Mouse (Mus musculus) hindbrain, embryonic 11.5 days (tissue): ENCODE results near the gene Clrn3. TPM values are rescaled to one million over a fixed set of nuclear protein-coding genes. Genes with fewer than 3 reads are reported as not detected.

Source experiments
- ATAC-seq: fragments of 200-750 bp; cut with Nextera tagmentation; 2 replicates; pipeline ENCODE4 v1.8.0; 2017; ENCODE audit warnings: mild to moderate bottlenecking, moderate TSS enrichment, moderate library complexity; ENCODE audit not compliant: low FRiP score
- DNase-seq: peaks from one replicate; pipeline ENCODE4 v3.0.0-alpha.2; 2015; ENCODE audit warnings: low spot score
- H3K27ac ChIP-seq: fragments of 300-500 bp; sonication (generic); 2 replicates; pipeline ENCODE4 v1.5.1; 2014; ENCODE audit warnings: mild to moderate bottlenecking, low read depth, low read length
- H3K27me3 ChIP-seq: fragments of 300-500 bp; sonication (generic); 2 replicates; pipeline ENCODE4 v1.6.1; 2014; ENCODE audit warnings: mild to moderate bottlenecking, low read length, moderate library complexity, mixed read lengths; ENCODE audit not compliant: control insufficient read depth, insufficient read depth
- H3K36me3 ChIP-seq: fragments of 300-500 bp; sonication (generic); 2 replicates; pipeline ENCODE4 v1.6.1; 2014; ENCODE audit warnings: mild to moderate bottlenecking, low read length, moderate library complexity, mixed read lengths; ENCODE audit not compliant: control insufficient read depth, insufficient read depth
- H3K4me1 ChIP-seq: fragments of 300-500 bp; sonication (generic); replicated peaks from 2 replicates; pipeline ENCODE4 v1.6.1; 2014; ENCODE audit warnings: low read length, mixed read lengths; ENCODE audit not compliant: control insufficient read depth, insufficient read depth
- H3K4me2 ChIP-seq: fragments of 300-500 bp; sonication (generic); replicated peaks from 2 replicates; pipeline ENCODE4 v1.6.1; 2014; ENCODE audit warnings: mild to moderate bottlenecking, low read depth, low read length
- H3K4me3 ChIP-seq: fragments of 300-500 bp; sonication (generic); 2 replicates; pipeline ENCODE4 v1.5.1; 2014; ENCODE audit warnings: low read depth, low read length
- H3K9ac ChIP-seq: fragments of 300-500 bp; sonication (generic); 2 replicates; pipeline ENCODE4 v1.6.1; 2014; ENCODE audit warnings: low read depth, low read length
- H3K9me3 ChIP-seq: fragments of 300-500 bp; sonication (generic); 2 replicates; pipeline ENCODE4 v1.6.1; 2016; ENCODE audit warnings: low read length; ENCODE audit not compliant: control insufficient read depth
- WGBS: fragments of 180-500 bp; shearing (Covaris S2); extraction: QIAGEN DNeasy Blood & Tissue Kit; methylation state at CpG from one replicate; pipeline ENCODE4 v1.1.7; 2014; 5-methylcytosine and 5-hydroxymethylcytosine counted together
- polyA plus RNA-seq: library from polyadenylated mRNA; unstranded; fragments of >200 nt; fragmentation: Nextera tagmentation; extraction: Ambion mirVana; gene quantifications from 2 replicates; pipeline ENCODE4 v1.2.1, GENCODE M21; 2014

Clrn3 gene
- polyA plus RNA-seq, 1 experiment from 2014 or later: not detected

DNA sequence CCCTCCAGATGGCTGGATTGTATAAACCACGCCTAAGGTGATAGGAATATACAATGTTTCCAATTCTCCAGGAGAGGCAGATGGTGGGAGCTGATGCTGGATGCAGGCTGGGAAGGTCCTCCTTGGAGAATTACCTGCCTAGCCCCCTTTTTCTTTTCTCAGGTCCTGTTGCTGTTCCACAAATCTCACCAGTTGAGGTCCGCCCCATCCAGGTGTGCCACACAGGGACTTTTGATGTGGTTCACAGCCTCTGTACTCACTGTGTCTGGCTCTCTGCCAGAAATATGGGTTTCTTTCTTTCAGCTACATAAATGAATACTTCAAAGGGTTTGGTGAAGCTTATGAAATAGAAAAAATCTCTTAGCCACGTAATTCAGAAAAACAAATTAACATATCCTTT lies 13.8 kb upstream of the Clrn3 start:
- Histone ChIP-seq H3K4me1 (no peaks in the 10 kb centered on the region), H3K27ac (no peak overlapping the region), H3K9me3 (no peaks in the 10 kb centered on the region), H3K9ac (no peak overlapping the region), H3K4me3 (no peak overlapping the region), H3K36me3 (no peaks in the 10 kb centered on the region), H3K27me3 (peaks cover 12% of the 10 kb centered on the region), H3K4me2 (no peak overlapping the region)
- 89% methylated on average over 3 of the region's 3 CpGs for WGBS
- ATAC-seq (no peak), DNase-seq (no peak)

GRCm38 (mm10) chr7:135539429-135539828 lies 11.0 kb upstream of the Clrn3 start:
- WGBS: 80% methylated on average over 2 of the region's 2 CpGs
- Histone ChIP-seq H3K9ac (no peak overlapping the region), H3K4me3 (no peak overlapping the region), H3K4me2 (no peak overlapping the region), H3K27me3 (peaks cover 12% of the 10 kb centered on the region), H3K27ac (no peak overlapping the region), H3K36me3 (no peaks in the 10 kb centered on the region), H3K9me3 (no peaks in the 10 kb centered on the region), H3K4me1 (no peaks in the 10 kb centered on the region)
- ATAC-seq (no peak), DNase-seq (no peak)

- Histone ChIP-seq H3K36me3 (no peaks in the 10 kb centered on the region), H3K27ac (no peak overlapping the region), H3K27me3 (peaks cover 12% of the 10 kb centered on the region), H3K4me3 (peak overlapping the region; percentile 62), H3K4me2 (peak overlapping the region; percentile 95), H3K4me1 (no peaks in the 10 kb centered on the region), H3K9me3 (no peaks in the 10 kb centered on the region), H3K9ac (peak overlapping the region; percentile 60)
- DNase-seq (peak; percentile 49), ATAC-seq (peak; percentile 70)
- WGBS: 1% methylated on average over 60 of the region's 71 CpGs
Observed at GRCm38 (mm10) chr7:135537948-135538741, 9.7 kb upstream of the Clrn3 start.

DNA sequence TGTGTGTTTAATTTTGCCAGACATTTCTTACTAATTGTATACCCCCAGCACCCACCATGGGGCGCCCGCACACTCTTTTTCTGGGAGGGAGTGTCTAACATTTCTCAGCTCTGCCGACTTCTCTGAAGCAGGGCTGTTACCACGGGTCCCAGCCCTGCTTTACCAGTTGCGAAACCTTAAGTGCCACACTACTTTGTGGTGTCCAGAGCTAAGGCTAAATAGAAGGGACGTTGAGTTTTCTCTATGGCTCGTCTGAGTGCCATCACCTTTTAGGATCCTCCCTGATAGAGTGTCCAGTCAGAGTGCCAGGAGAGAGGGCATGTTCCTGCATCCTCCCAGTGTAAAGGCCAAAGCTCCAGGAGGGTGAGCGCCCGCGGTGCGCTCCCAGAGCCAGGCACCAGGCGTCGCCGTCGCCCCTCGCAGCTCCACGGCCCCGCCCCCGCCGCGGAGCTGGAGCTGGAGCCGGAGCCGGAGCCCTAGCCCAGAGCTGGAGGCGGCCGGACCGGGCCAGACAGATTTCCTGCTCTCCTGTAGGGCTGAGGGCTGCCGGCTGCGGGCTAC lies 9.0 kb upstream of the Clrn3 start, which contains the start of gene Ptpre:
Ptpre (plus strand) TSS at position 141 of the 561 bp plus-strand sequence.
- Histone ChIP-seq H3K4me1 (no peaks in the 10 kb centered on the region), H3K9me3 (no peaks in the 10 kb centered on the region), H3K9ac (peak within 1 kb of the TSS; percentile 60), H3K4me3 (peak within 1 kb of the TSS; percentile 62), H3K27ac (no peak within 1 kb of the TSS), H3K27me3 (peaks cover 12% of the 10 kb centered on the region), H3K36me3 (no peaks in the 10 kb centered on the region), H3K4me2 (peak within 1 kb of the TSS; percentile 95)
- 5% methylated on average over 22 of the region's 28 CpGs for WGBS
- peak; percentile 91 for DNase-seq
- peak; percentile 95 for ATAC-seq

DNA sequence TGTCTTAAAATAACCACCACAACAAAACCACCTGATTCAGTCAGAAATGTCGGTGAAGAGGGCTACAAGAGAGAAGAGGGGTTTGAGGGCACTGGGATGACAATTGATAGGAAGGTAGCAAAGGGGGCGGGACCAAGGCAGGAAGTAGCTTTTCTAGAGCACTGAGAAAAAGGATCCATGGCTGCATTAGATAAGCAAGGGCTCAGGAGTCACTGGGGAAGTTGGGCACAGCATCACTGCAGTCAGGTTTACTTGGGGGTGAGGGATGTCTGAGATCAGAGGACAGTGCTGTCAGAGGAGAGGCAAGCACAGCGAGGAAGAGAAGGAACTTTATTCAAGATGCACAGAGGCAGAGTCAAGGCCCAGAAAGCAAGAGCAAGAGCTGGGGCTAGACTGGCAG lies 7.5 kb upstream of the Clrn3 start:
- no peak for DNase-seq
- 84% methylated on average over 3 of the region's 3 CpGs for WGBS

GRCm38 (mm10) chr7:135534548-135535189 lies 6.2 kb upstream of the Clrn3 start:
- no peak for ATAC-seq
- H3K27ac ChIP-seq: no peak overlapping the region
- no peaks in the 10 kb centered on the region for H3K4me1 ChIP-seq
- H3K4me2 ChIP-seq: no peak overlapping the region
- 65% methylated on average over 2 of the region's 2 CpGs for WGBS
- peaks cover 12% of the 10 kb centered on the region for H3K27me3 ChIP-seq
- H3K36me3 ChIP-seq: no peaks in the 10 kb centered on the region
- no peak for DNase-seq
- no peak overlapping the region for H3K9ac ChIP-seq
- no peaks in the 10 kb centered on the region for H3K9me3 ChIP-seq
- no peak overlapping the region for H3K4me3 ChIP-seq

More for the DNA sequence above, 7.5 kb upstream of the Clrn3 start:
- H3K9ac ChIP-seq: no peak overlapping the region
- no peaks in the 10 kb centered on the region for H3K36me3 ChIP-seq
- no peak overlapping the region for H3K27ac ChIP-seq
- no peak overlapping the region for H3K4me3 ChIP-seq
- no peaks in the 10 kb centered on the region for H3K9me3 ChIP-seq
- no peaks in the 10 kb centered on the region for H3K4me1 ChIP-seq
- ATAC-seq: no peak
- peaks cover 12% of the 10 kb centered on the region for H3K27me3 ChIP-seq
- H3K4me2 ChIP-seq: no peak overlapping the region

- no peak overlapping the region for H3K27ac ChIP-seq
- no peak overlapping the region for H3K9ac ChIP-seq
- H3K4me1 ChIP-seq: no peaks in the 10 kb centered on the region
- H3K4me3 ChIP-seq: no peak overlapping the region
- WGBS: 94% methylated on average over 2 of the region's 2 CpGs
- ATAC-seq: no peak
- no peak overlapping the region for H3K4me2 ChIP-seq
- no peak for DNase-seq
- H3K36me3 ChIP-seq: no peaks in the 10 kb centered on the region
- no peaks in the 10 kb centered on the region for H3K9me3 ChIP-seq
- H3K27me3 ChIP-seq: no peaks in the 10 kb centered on the region
Observed at GRCm38 (mm10) chr7:135529068-135529467, 614 bp upstream of the Clrn3 start.

DNA sequence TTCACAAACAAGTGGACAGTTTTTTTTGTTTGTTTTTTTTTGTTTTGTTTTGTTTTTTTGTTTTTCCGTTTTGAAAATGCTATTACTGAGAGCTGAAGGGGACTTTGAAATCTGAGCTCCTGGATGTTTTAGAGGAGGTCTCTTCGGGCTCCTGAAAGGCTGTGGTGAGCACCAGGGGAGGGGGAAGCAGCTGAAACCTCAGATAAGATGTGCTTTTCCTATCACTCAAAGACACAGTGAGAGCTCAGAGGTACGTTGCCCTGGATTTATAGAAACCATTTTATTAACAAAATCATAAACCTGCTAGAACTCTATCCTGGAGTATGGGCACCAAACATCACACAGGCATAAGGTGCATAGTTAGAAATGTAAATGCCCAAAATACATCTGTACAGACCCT lies 1.3 kb downstream of the Clrn3 start:
- ATAC-seq: no peak

More for the DNA sequence above, 1.3 kb downstream of the Clrn3 start:
- no peaks in the 10 kb centered on the region for H3K4me1 ChIP-seq
- no peaks in the 10 kb centered on the region for H3K9me3 ChIP-seq
- H3K27ac ChIP-seq: no peak overlapping the region
- H3K9ac ChIP-seq: no peak overlapping the region
- H3K4me3 ChIP-seq: no peak overlapping the region
- no peak for DNase-seq
- 64% methylated on average over 3 of the region's 3 CpGs for WGBS
- H3K36me3 ChIP-seq: no peaks in the 10 kb centered on the region
- no peaks in the 10 kb centered on the region for H3K27me3 ChIP-seq
- H3K4me2 ChIP-seq: no peak overlapping the region
